Mouse (Mus musculus) kidney, embryonic 14.5 days (tissue): ENCODE results near the gene Cacna2d3. TPM values are rescaled to one million over a fixed set of nuclear protein-coding genes. Genes with fewer than 3 reads are reported as not detected.

ENCODE experiments used
- ATAC-seq: fragments of 200-750 bp; cut with Nextera tagmentation; 2 replicates; pipeline ENCODE4 v1.8.0; 2017; ENCODE audit warnings: moderate number of reproducible peaks, mild to moderate bottlenecking, moderate TSS enrichment, moderate library complexity; ENCODE audit not compliant: low FRiP score, low TSS enrichment
- H3K27ac ChIP-seq: fragments of 300-500 bp; sonication (generic); 2 replicates; pipeline ENCODE4 v1.5.1; 2014; ENCODE audit warnings: low read depth, mild to moderate bottlenecking, low read length, moderate library complexity, mixed read lengths
- H3K27me3 ChIP-seq: fragments of 300-500 bp; sonication (generic); 2 replicates; pipeline ENCODE4 v1.6.1; 2014; ENCODE audit warnings: mild to moderate bottlenecking, low read length; ENCODE audit not compliant: control insufficient read depth, insufficient read depth
- H3K36me3 ChIP-seq: fragments of 300-500 bp; sonication (generic); 2 replicates; pipeline ENCODE4 v1.6.1; 2014; ENCODE audit warnings: low read length, mixed read lengths; ENCODE audit not compliant: control insufficient read depth, insufficient read depth
- H3K4me1 ChIP-seq: fragments of 300-500 bp; sonication (generic); 2 replicates; pipeline ENCODE4 v1.6.1; 2014; ENCODE audit warnings: low read length, mixed read lengths; ENCODE audit not compliant: control insufficient read depth, insufficient read depth
- H3K4me2 ChIP-seq: fragments of 300-500 bp; sonication (generic); replicated peaks from 2 replicates; pipeline ENCODE4 v1.6.1; 2014; ENCODE audit warnings: low read depth, mild to moderate bottlenecking, low read length
- H3K4me3 ChIP-seq: fragments of 300-500 bp; sonication (generic); 2 replicates; pipeline ENCODE4 v1.5.1; 2014; ENCODE audit warnings: mild to moderate bottlenecking, low read length
- H3K9ac ChIP-seq: fragments of 300-500 bp; sonication (generic); 2 replicates; pipeline ENCODE4 v1.6.1; 2014; ENCODE audit warnings: low read depth, mild to moderate bottlenecking, low read length, moderate library complexity
- H3K9me3 ChIP-seq: fragments of 300-500 bp; sonication (generic); 2 replicates; pipeline ENCODE4 v1.6.1; 2016; ENCODE audit warnings: low read length; ENCODE audit not compliant: control insufficient read depth
- WGBS: fragments of 180-500 bp; shearing (Covaris S2); extraction: QIAGEN DNeasy Blood & Tissue Kit; methylation state at CpG from one replicate; pipeline ENCODE4 v1.1.7; 2014; 5-methylcytosine and 5-hydroxymethylcytosine counted together
- polyA plus RNA-seq: library from polyadenylated mRNA; unstranded; fragments of >200 nt; fragmentation: Nextera tagmentation; extraction: Ambion mirVana; gene quantifications from 2 replicates; pipeline ENCODE4 v1.2.1, GENCODE M21; 2014

Cacna2d3 gene
- polyA plus RNA-seq, 1 experiment from 2014 or later, result 3.9 TPM

GRCm38 (mm10) chr14:29062676-29063075 lies 659.0 kb downstream of the Cacna2d3 start:
- H3K4me3 ChIP-seq, result no peak overlapping the region
- no peak overlapping the region for H3K27ac ChIP-seq
- no peak overlapping the region for H3K4me2 ChIP-seq
- no peak for ATAC-seq
- WGBS, result 85% methylated on average over 2 of the region's 2 CpGs
- no peaks in the 10 kb centered on the region for H3K36me3 ChIP-seq
- H3K27me3 ChIP-seq, result no peaks in the 10 kb centered on the region
- no peak overlapping the region for H3K9ac ChIP-seq
- no peaks in the 10 kb centered on the region for H3K9me3 ChIP-seq
- no peaks in the 10 kb centered on the region for H3K4me1 ChIP-seq

DNA sequence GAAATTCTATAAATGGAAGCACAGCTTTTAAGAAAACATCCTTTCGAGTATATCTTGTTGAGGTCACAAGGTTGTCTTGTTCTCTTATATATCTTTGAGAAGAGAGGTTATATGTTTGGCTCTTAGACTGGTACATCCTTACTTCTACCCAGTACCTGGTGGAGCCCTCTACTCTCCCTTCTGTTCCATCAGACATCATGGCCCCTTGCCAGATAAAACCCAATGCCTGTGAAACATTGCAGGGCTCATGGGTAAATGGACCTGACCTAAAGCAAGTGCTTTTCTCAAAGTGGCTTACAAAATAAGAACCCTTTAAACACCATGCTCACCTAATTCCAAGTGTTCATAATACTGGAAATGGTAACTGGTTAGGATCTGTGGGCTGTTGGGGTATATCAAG lies 660.2 kb downstream of the Cacna2d3 start:
- H3K9me3 ChIP-seq, result no peaks in the 10 kb centered on the region
- H3K36me3 ChIP-seq, result no peaks in the 10 kb centered on the region
- no peak overlapping the region for H3K4me3 ChIP-seq
- no peaks in the 10 kb centered on the region for H3K27me3 ChIP-seq
- H3K4me1 ChIP-seq, result no peaks in the 10 kb centered on the region
- H3K9ac ChIP-seq, result no peak overlapping the region
- no peak for ATAC-seq
- 68% methylated on average over 1 of the region's 1 CpGs for WGBS
- H3K4me2 ChIP-seq, result no peak overlapping the region
- H3K27ac ChIP-seq, result no peak overlapping the region

GRCm38 (mm10) chr14:29060679-29061078 lies 661.0 kb downstream of the Cacna2d3 start:
- Histone ChIP-seq H3K9me3 (no peaks in the 10 kb centered on the region), H3K27me3 (no peaks in the 10 kb centered on the region), H3K4me2 (no peak overlapping the region), H3K36me3 (no peaks in the 10 kb centered on the region), H3K4me1 (no peaks in the 10 kb centered on the region), H3K9ac (no peak overlapping the region), H3K27ac (no peak overlapping the region), H3K4me3 (no peak overlapping the region)
- no peak for ATAC-seq

- no peak for ATAC-seq
- no peaks in the 10 kb centered on the region for H3K27me3 ChIP-seq
- no peaks in the 10 kb centered on the region for H3K36me3 ChIP-seq
- no peaks in the 10 kb centered on the region for H3K4me1 ChIP-seq
- no peaks in the 10 kb centered on the region for H3K9me3 ChIP-seq
- H3K9ac ChIP-seq, result no peak overlapping the region
- H3K4me2 ChIP-seq, result no peak overlapping the region
- H3K4me3 ChIP-seq, result no peak overlapping the region
- no peak overlapping the region for H3K27ac ChIP-seq
- 38% methylated on average over 16 of the region's 16 CpGs for WGBS
These were observed 669.5 kb downstream of the Cacna2d3 start for GRCm38 (mm10) chr14:29051951-29052835.

GRCm38 (mm10) chr14:29042355-29042754 lies 679.3 kb downstream of the Cacna2d3 start:
- no peaks in the 10 kb centered on the region for H3K9me3 ChIP-seq
- no peak for ATAC-seq
- H3K27ac ChIP-seq, result no peak overlapping the region
- H3K27me3 ChIP-seq, result no peaks in the 10 kb centered on the region
- no peaks in the 10 kb centered on the region for H3K4me1 ChIP-seq
- no peaks in the 10 kb centered on the region for H3K36me3 ChIP-seq
- H3K4me2 ChIP-seq, result no peak overlapping the region
- H3K9ac ChIP-seq, result no peak overlapping the region
- H3K4me3 ChIP-seq, result no peak overlapping the region
- 76% methylated on average over 1 of the region's 1 CpGs for WGBS

- Histone ChIP-seq H3K9me3 (no peaks in the 10 kb centered on the region), H3K4me3 (no peak overlapping the region), H3K9ac (no peak overlapping the region), H3K27ac (no peak overlapping the region), H3K4me1 (no peaks in the 10 kb centered on the region), H3K4me2 (no peak overlapping the region), H3K27me3 (no peaks in the 10 kb centered on the region), H3K36me3 (no peaks in the 10 kb centered on the region)
- ATAC-seq, result no peak
- 61% methylated on average over 1 of the region's 1 CpGs for WGBS
These were observed 680.2 kb downstream of the Cacna2d3 start for GRCm38 (mm10) chr14:29041498-29041897.

DNA sequence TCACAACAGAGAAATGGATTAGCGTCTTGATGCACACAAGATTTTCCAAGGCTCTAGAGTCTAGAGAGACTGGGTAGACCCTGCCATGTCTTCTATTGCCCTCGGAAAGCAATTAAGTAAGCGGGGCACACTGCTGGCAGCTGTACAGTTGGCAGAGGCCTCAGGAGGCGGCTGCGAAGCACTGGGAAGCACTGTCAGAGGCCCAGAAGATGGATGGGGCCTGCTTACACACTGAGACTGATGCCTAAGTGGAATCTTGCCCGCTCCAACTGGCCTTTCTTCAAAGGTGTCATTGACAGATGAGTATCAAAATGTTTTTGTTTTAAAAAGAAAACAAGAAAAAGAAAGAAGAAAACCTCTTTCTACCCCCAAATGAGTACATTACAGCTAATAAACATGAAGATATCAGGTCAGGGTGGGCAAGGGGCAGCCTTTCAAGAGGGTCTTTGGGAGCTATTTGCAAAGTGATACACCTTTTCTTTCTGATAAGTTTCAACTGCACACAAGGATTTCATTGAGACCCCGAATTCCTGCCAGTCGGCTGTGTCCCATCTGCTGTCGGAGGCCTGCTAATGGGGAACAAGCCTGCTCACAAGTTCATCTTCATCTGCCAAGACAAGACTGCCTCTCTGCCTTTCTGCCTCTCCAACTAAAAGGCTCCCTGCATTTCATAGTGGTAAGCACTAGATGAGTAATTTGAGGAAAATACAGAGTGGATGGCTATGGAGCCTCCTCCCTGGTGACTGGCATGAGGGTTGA lies 680.9 kb downstream of the Cacna2d3 start:
- no peak overlapping the region for H3K4me2 ChIP-seq
- no peaks in the 10 kb centered on the region for H3K36me3 ChIP-seq
- no peaks in the 10 kb centered on the region for H3K9me3 ChIP-seq
- H3K27ac ChIP-seq, result no peak overlapping the region
- no peak overlapping the region for H3K4me3 ChIP-seq
- H3K9ac ChIP-seq, result no peak overlapping the region
- no peak for ATAC-seq
- 48% methylated on average over 9 of the region's 9 CpGs for WGBS
- H3K27me3 ChIP-seq, result no peaks in the 10 kb centered on the region
- no peaks in the 10 kb centered on the region for H3K4me1 ChIP-seq

DNA sequence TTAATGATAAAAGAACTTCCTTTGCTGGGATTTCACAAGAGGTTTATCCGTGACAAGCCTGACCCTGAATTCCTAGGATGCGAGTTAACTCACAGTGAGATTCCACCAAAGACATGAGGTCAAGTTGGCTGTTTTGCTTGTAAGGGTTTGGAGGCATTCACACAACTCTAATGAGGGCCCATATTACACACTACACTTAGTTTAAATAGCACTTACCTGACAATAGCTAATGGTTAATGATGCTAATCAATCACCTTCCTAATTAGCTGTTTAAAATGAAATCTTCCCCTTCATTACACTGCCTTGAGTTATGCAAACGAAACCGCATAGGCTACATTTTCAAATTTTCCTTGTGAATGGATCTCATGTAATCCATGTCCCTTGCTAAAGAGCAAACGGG lies 683.4 kb downstream of the Cacna2d3 start:
- Histone ChIP-seq H3K27me3 (no peaks in the 10 kb centered on the region), H3K36me3 (no peaks in the 10 kb centered on the region), H3K4me2 (no peak overlapping the region), H3K27ac (no peak overlapping the region), H3K4me3 (no peak overlapping the region), H3K9me3 (no peaks in the 10 kb centered on the region), H3K9ac (no peak overlapping the region), H3K4me1 (no peaks in the 10 kb centered on the region)
- WGBS, result 65% methylated on average over 5 of the region's 5 CpGs
- ATAC-seq, result no peak

DNA sequence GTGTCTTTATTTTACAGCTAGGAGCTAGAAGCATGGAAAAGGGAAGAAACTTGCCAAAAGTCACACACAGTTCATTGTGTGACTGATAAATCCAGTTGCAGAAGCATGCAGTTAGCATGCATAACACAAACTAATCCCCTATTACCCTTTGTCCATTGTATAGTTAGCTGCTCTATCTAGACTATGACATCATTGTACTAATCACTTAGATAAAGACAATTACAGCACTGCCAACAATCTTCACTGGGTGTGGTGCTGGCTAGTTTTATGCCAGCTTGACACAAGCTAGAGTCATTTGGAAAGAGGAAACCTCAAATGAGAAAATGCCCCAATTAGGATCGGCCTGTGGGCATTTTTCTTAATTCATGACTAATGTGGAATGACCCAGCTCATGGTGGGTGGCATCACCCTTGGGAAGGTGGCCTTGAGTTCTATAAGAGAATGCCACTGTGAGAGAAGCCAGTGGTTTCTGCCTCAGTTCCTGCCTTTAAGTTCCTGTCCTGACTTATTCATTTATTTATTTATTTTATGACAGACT lies 689.7 kb downstream of the Cacna2d3 start:
- H3K36me3 ChIP-seq, result no peaks in the 10 kb centered on the region
- WGBS, result 85% methylated on average over 1 of the region's 1 CpGs
- no peaks in the 10 kb centered on the region for H3K4me1 ChIP-seq
- no peaks in the 10 kb centered on the region for H3K27me3 ChIP-seq
- no peak overlapping the region for H3K4me2 ChIP-seq
- H3K9ac ChIP-seq, result no peak overlapping the region
- ATAC-seq, result no peak
- H3K27ac ChIP-seq, result no peak overlapping the region
- H3K4me3 ChIP-seq, result no peak overlapping the region
- H3K9me3 ChIP-seq, result no peaks in the 10 kb centered on the region
